Mouse (Mus musculus) MEL (cell line): Measurements from ENCODE around the gene Tmem260. TPM values are rescaled to one million over a fixed set of nuclear protein-coding genes. Genes with fewer than 3 reads are reported as not detected.

ENCODE experiments used
- DNase-seq: peaks from one replicate; pipeline ENCODE4 v3.0.0; 2011; ENCODE audit warnings: low read depth, low spot score
- H3K27ac ChIP-seq: 2 replicates; pipeline ENCODE4 v1.5.1; 2012; ENCODE audit warnings: low read depth, mild to moderate bottlenecking, control low read depth, low read length, moderate library complexity; ENCODE audit not compliant: control insufficient read depth
- H3K27me3 ChIP-seq, 2 experiments: fragments of 150-350 bp in 1 of 2; sonication (generic) in 1 of 2; 2 replicates each; pipeline ENCODE4 v1.6.1; 2012; ENCODE audit warnings: low read length in 2 of 2, mild to moderate bottlenecking in 2 of 2, improper control_type of control experiment in 1 of 2, moderate library complexity in 1 of 2; ENCODE audit not compliant: insufficient read depth in 2 of 2, control insufficient read depth in 1 of 2
- H3K36me3 ChIP-seq, 2 experiments: 2 replicates each; pipeline ENCODE4 v1.6.1; 2012 to 2014; ENCODE audit warnings: low read length in 2 of 2, improper control_type of control experiment in 1 of 2, inconsistent platforms in 1 of 2, mild to moderate bottlenecking in 1 of 2; ENCODE audit not compliant: insufficient read depth in 2 of 2, control insufficient read depth in 1 of 2
- H3K4me1 ChIP-seq, 2 experiments: fragments of 150-350 bp in 1 of 2; sonication (generic) in 1 of 2; 2 replicates each; pipeline ENCODE4 v1.6.1; 2012; ENCODE audit warnings: low read length in 2 of 2, improper control_type of control experiment in 1 of 2, mild to moderate bottlenecking in 1 of 2; ENCODE audit not compliant: insufficient read depth in 2 of 2, control insufficient read depth in 1 of 2
- H3K4me3 ChIP-seq, 2 experiments: fragments of 150-350 bp in 1 of 2; sonication (generic) in 1 of 2; 2 replicates each; pipeline ENCODE4 v1.5.1; 2012; ENCODE audit warnings: low read depth in 2 of 2, low read length in 2 of 2, mild to moderate bottlenecking in 2 of 2, moderate library complexity in 2 of 2, control low read depth in 1 of 2, improper control_type of control experiment in 1 of 2; ENCODE audit not compliant: control insufficient read depth in 1 of 2, insufficient read depth in 1 of 2
- H3K79me2 ChIP-seq: 2 replicates; pipeline ENCODE4 v1.6.1; 2012; ENCODE audit warnings: mild to moderate bottlenecking, low read length, moderate library complexity; ENCODE audit not compliant: control insufficient read depth, poor library complexity, insufficient read depth
- H3K9ac ChIP-seq: 2 replicates; pipeline ENCODE4 v1.6.1; 2012; ENCODE audit warnings: low read depth, mild to moderate bottlenecking, control low read depth, low read length, moderate library complexity; ENCODE audit not compliant: control insufficient read depth, poor library complexity, severe bottlenecking
- H3K9me3 ChIP-seq: fragments of 150-350 bp; sonication (generic); replicated peaks from 2 replicates; pipeline ENCODE4 v1.6.1; 2012; ENCODE audit warnings: mild to moderate bottlenecking, low read length, improper control_type of control experiment, moderate library complexity; ENCODE audit not compliant: insufficient read depth
- BHLHE40 ChIP-seq: IDR thresholded peaks from 2 replicates; pipeline ENCODE4 v1.6.1; 2012; ENCODE audit warnings: low read depth, mild to moderate bottlenecking, inconsistent platforms, low read length, improper control_type of control experiment, borderline replicate concordance
- CHD1 ChIP-seq: IDR thresholded peaks from 2 replicates; pipeline ENCODE4 v1.6.1; 2012; ENCODE audit warnings: low read depth, mild to moderate bottlenecking, inconsistent platforms, low read length, improper control_type of control experiment
- CHD2 ChIP-seq: IDR thresholded peaks from 2 replicates; pipeline ENCODE4 v1.6.1; 2011; ENCODE audit warnings: low read length, improper control_type of control experiment
- CTCF ChIP-seq, 3 experiments: IDR thresholded peaks in 2 of 3; conservative IDR thresholded peaks in 1 of 3; 2 replicates each; pipeline ENCODE4 v1.5.1; 2011 to 2012; ENCODE audit warnings: low read length in 3 of 3, low read depth in 2 of 3, mild to moderate bottlenecking in 2 of 3, improper control_type of control experiment in 1 of 3, inconsistent platforms in 1 of 3, mixed read lengths in 1 of 3, moderate library complexity in 1 of 3; ENCODE audit not compliant: control insufficient read depth in 1 of 3, insufficient read depth in 1 of 3, poor library complexity in 1 of 3, severe bottlenecking in 1 of 3
- E2F4 ChIP-seq: IDR thresholded peaks from 2 replicates; pipeline ENCODE4 v1.6.1; 2011; ENCODE audit warnings: low read depth, low read length, improper control_type of control experiment, borderline replicate concordance
- ELF1 ChIP-seq: IDR thresholded peaks from 2 replicates; pipeline ENCODE4 v1.6.1; 2014; ENCODE audit warnings: low read depth, mild to moderate bottlenecking, inconsistent platforms, low read length, improper control_type of control experiment, moderate library complexity
- EP300 ChIP-seq, 2 experiments: IDR thresholded peaks; 2 replicates each; pipeline ENCODE4 v1.6.1; 2011; ENCODE audit warnings: improper control_type of control experiment in 2 of 2, low read length in 2 of 2, low read depth in 1 of 2, mild to moderate bottlenecking in 1 of 2
- ETS1 ChIP-seq: IDR thresholded peaks from 2 replicates; pipeline ENCODE4 v1.6.1; 2012; ENCODE audit warnings: low read depth, mild to moderate bottlenecking, inconsistent platforms, low read length, improper control_type of control experiment, moderate library complexity
- GABPA ChIP-seq: IDR thresholded peaks from 2 replicates; pipeline ENCODE4 v1.6.1; 2012; ENCODE audit warnings: low read depth, mild to moderate bottlenecking, inconsistent platforms, low read length, improper control_type of control experiment, moderate library complexity
- GATA1 ChIP-seq: IDR thresholded peaks from 2 replicates; pipeline ENCODE4 v1.6.1; 2011; ENCODE audit warnings: low read depth, low read length, improper control_type of control experiment
- HCFC1 ChIP-seq: IDR thresholded peaks from 2 replicates; pipeline ENCODE4 v1.6.1; 2012; ENCODE audit warnings: low read depth, mild to moderate bottlenecking, inconsistent platforms, low read length, improper control_type of control experiment, moderate library complexity
- MAFK ChIP-seq: IDR thresholded peaks from 2 replicates; pipeline ENCODE4 v1.6.1; 2011; ENCODE audit warnings: low read depth, mild to moderate bottlenecking, low read length, improper control_type of control experiment, borderline replicate concordance
- MAX ChIP-seq: IDR thresholded peaks from 2 replicates; pipeline ENCODE4 v1.6.1; 2011; ENCODE audit warnings: low read length, improper control_type of control experiment
- MAZ ChIP-seq: IDR thresholded peaks from 2 replicates; pipeline ENCODE4 v1.6.1; 2012; ENCODE audit warnings: low read depth, mild to moderate bottlenecking, inconsistent platforms, low read length, improper control_type of control experiment
- MXI1 ChIP-seq: IDR thresholded peaks from 2 replicates; pipeline ENCODE4 v1.6.1; 2011; ENCODE audit warnings: mild to moderate bottlenecking, low read depth, low read length, improper control_type of control experiment
- MYB ChIP-seq: IDR thresholded peaks from 2 replicates; pipeline ENCODE4 v1.6.1; 2011; ENCODE audit warnings: mild to moderate bottlenecking, low read depth, low read length, improper control_type of control experiment
- MYC ChIP-seq: IDR thresholded peaks from 2 replicates; pipeline ENCODE4 v1.6.1; 2011; ENCODE audit warnings: low read depth, mild to moderate bottlenecking, low read length, improper control_type of control experiment, moderate library complexity
- NELFE ChIP-seq: IDR thresholded peaks from 2 replicates; pipeline ENCODE4 v1.6.1; 2011; ENCODE audit warnings: low read depth, low read length, improper control_type of control experiment
- NRF1 ChIP-seq: IDR thresholded peaks from 2 replicates; pipeline ENCODE4 v1.6.1; 2014; ENCODE audit warnings: low read depth, mild to moderate bottlenecking, inconsistent platforms, low read length, improper control_type of control experiment, moderate library complexity; ENCODE audit not compliant: poor library complexity, insufficient read depth, severe bottlenecking
- POLR2AphosphoS2 ChIP-seq: IDR thresholded peaks from 2 replicates; pipeline ENCODE4 v1.6.1; 2011; ENCODE audit warnings: low read length, improper control_type of control experiment
- POLR2AphosphoS5 ChIP-seq: IDR thresholded peaks from 2 replicates; pipeline ENCODE4 v1.6.1; 2012; ENCODE audit warnings: low read depth, borderline replicate concordance, mild to moderate bottlenecking, inconsistent platforms, low read length, moderate library complexity, mixed read lengths
- RCOR1 ChIP-seq: IDR thresholded peaks from 2 replicates; pipeline ENCODE4 v1.6.1; 2012; ENCODE audit warnings: low read depth, mild to moderate bottlenecking, inconsistent platforms, low read length, improper control_type of control experiment
- TBP ChIP-seq: IDR thresholded peaks from 2 replicates; pipeline ENCODE4 v1.8.0; 2011; ENCODE audit warnings: low read depth, low read length, improper control_type of control experiment
- UBTF ChIP-seq: IDR thresholded peaks from 2 replicates; pipeline ENCODE4 v1.6.1; 2012; ENCODE audit warnings: low read depth, mild to moderate bottlenecking, inconsistent platforms, low read length, improper control_type of control experiment, moderate library complexity, borderline replicate concordance; ENCODE audit not compliant: insufficient read depth
- ZC3H11A ChIP-seq: IDR thresholded peaks from 2 replicates; pipeline ENCODE4 v1.6.1; 2012; ENCODE audit warnings: low read depth, mild to moderate bottlenecking, inconsistent platforms, low read length, improper control_type of control experiment
- ZKSCAN1 ChIP-seq: IDR thresholded peaks from 2 replicates; pipeline ENCODE4 v1.6.1; 2012; ENCODE audit warnings: low read depth, mild to moderate bottlenecking, inconsistent platforms, low read length, improper control_type of control experiment, moderate library complexity
- polyA plus RNA-seq, 2 experiments: library from polyadenylated mRNA; stranded (reverse) in 1 of 2; unstranded in 1 of 2; fragments of >175 nt in 1 of 2; fragments of >200 nt in 1 of 2; gene quantifications; 2 replicates each; pipeline versions ENCODE4 v1.2.1 to v1.2.4; 2012; ENCODE audit warnings: low replicate concordance in 2 of 2, low read depth in 1 of 2; ENCODE audit not compliant: insufficient read length in 2 of 2, insufficient read depth in 1 of 2, missing spikeins in 1 of 2
- total RNA-seq: library from RNA; depleted of rRNA; stranded (reverse); fragments of 300-350 nt; gene quantifications from 2 replicates; pipeline ENCODE4 v1.2.3, GENCODE M21; 2012

Gene Tmem260
- total and polyA plus RNA-seq, 3 experiments, result 2.8 to 5.6 TPM; not detected in 1

DNA sequence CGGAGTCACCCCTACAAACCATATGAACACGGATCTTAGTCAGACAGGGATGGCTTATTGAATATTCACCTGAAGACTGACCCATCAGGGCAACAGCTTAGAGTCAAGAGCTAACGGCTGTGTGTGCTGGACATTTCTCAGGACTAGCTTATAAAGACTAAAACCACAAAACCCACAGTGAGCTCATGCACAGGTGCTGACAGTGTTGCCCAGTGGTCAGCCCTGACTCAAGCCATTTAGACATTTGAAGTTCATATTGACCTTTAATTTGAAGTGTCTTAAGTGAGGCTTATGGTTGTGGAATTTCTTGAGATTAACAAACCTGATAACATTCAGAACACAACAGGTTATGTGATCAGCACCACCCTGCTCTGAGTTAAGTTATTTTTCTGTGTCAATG, 100.1 kb downstream of the Tmem260 start:
- no peaks in the 10 kb centered on the region for H3K36me3 ChIP-seq
- no peaks in the 10 kb centered on the region for H3K27me3 ChIP-seq
- DNase-seq, result no peak
- no peak overlapping the region for H3K4me3 ChIP-seq
- H3K27ac ChIP-seq, result no peak overlapping the region
- no peaks in the 10 kb centered on the region for H3K79me2 ChIP-seq
- H3K9ac ChIP-seq, result no peak overlapping the region
- H3K4me1 ChIP-seq, result no peaks in the 10 kb centered on the region
- no peaks in the 10 kb centered on the region for H3K9me3 ChIP-seq
- TF ChIP-seq TBP (no peak), MAZ (no peak), E2F4 (no peak), CHD2 (no peak), NRF1 (no peak), MXI1 (no peak), EP300 (IDR thresholded peaks at IDR 0.05; ENCODE audit: low read depth in 1 of 2, low read length in 2 of 2) (no peak), ETS1 (no peak), BHLHE40 (no peak), ZC3H11A (no peak), POLR2AphosphoS5 (no peak), MAX (no peak)

DNA sequence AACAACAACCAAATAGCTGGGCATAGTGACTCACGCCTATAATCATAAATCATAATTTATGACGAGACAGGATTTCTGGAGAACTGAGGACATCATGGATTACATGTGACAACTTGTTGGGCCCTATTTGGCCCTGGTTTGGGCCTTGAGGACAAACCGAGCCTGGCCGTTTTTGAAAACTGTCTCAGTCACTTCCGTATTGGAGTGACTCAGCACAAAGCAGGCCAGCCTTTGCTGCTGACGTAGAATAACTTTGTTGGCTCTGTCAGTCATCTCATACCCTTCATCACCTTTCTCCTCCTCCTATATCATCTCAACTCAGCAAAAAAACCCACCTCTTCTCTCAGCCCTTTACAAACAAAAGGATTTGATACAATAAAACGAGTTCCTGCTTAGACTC, 103.8 kb downstream of the Tmem260 start:
- H3K9ac ChIP-seq, result no peak overlapping the region
- H3K9me3 ChIP-seq, result no peaks in the 10 kb centered on the region
- H3K79me2 ChIP-seq, result no peaks in the 10 kb centered on the region
- H3K27me3 ChIP-seq, result no peaks in the 10 kb centered on the region
- TF ChIP-seq GATA1, result no peak
- no peak for TF ChIP-seq HCFC1
- TF ChIP-seq CTCF (IDR thresholded peaks at IDR 0.05 in 2 of 3, conservative IDR thresholded peaks at IDR 0.05 in 1 of 3; ENCODE audit: control insufficient read depth in 1 of 3, insufficient read depth in 1 of 3, low read depth in 2 of 3, low read length in 3 of 3, poor library complexity in 1 of 3, severe bottlenecking in 1 of 3), result no peak
- TF ChIP-seq RCOR1, result no peak
- TF ChIP-seq UBTF, result no peak
- TF ChIP-seq E2F4, result no peak
- no peak for TF ChIP-seq MYC
- TF ChIP-seq ELF1, result no peak
- TF ChIP-seq EP300 (IDR thresholded peaks at IDR 0.05; ENCODE audit: low read depth in 1 of 2, low read length in 2 of 2), result no peak
- no peak for TF ChIP-seq ZKSCAN1
- no peak for TF ChIP-seq MAX
- TF ChIP-seq MYB, result no peak
- TF ChIP-seq MAFK, result no peak
- no peak for TF ChIP-seq CHD2
- TF ChIP-seq CHD1, result no peak
- TF ChIP-seq BHLHE40, result no peak
- TF ChIP-seq NELFE, result no peak
- TF ChIP-seq GABPA, result no peak
- no peak for TF ChIP-seq POLR2AphosphoS2
- DNase-seq, result no peak
- no peak overlapping the region for H3K4me3 ChIP-seq
- no peaks in the 10 kb centered on the region for H3K36me3 ChIP-seq
- H3K27ac ChIP-seq, result no peak overlapping the region
- H3K4me1 ChIP-seq, result no peaks in the 10 kb centered on the region
